Mouse (Mus musculus) embryo, embryonic 10 days (tissue): Measurements from ENCODE around the gene Zfp26.

Source experiments
- DNase-seq: peaks from one replicate; pipeline ENCODE4 v3.0.0-alpha.2; 2015; ENCODE audit warnings: low spot score

Zfp26 gene

GRCm38 (mm10) chr9:20459377-20460317 is at the start of gene Zfp26:
Gene Zfp26, minus strand, starts transcription at chr9:20460162.
- peak; percentile 83 for DNase-seq

GRCm38 (mm10) chr9:20509676-20510075 is 49.7 kb upstream of the Zfp26 start:
- DNase-seq: no peak

DNA sequence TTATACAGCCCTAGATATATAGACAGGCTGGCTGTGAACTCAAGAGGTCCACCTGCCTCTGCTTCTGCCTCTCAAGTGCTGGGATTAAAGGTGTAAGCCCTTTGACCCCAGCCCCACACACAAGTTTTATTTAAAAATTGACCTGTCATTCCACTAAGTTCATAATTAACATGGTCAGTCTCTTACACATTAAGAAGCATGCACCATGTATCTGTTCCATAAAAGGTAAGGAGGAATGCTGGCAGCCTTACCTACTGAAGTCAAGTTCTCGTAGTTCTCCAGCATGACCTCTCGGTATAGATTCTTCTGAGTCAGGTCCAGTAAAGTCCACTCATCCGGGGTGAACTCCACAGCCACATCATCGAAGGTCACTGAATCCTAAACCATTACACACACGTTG is 44.8 kb upstream of the Zfp26 start:
- DNase-seq: no peak

- peak; percentile 10 for DNase-seq
Measured at GRCm38 (mm10) chr9:20493281-20493680, 33.3 kb upstream of the Zfp26 start.

GRCm38 (mm10) chr9:20492527-20493233 is 32.7 kb upstream of the Zfp26 start, which contains the start of gene Zfp426:
Gene Zfp426, minus strand, starts transcription at chr9:20492746.
- peak; percentile 96 for DNase-seq

- no peak for DNase-seq
Measured at GRCm38 (mm10) chr9:20491858-20492526, 32.0 kb upstream of the Zfp26 start.

DNA sequence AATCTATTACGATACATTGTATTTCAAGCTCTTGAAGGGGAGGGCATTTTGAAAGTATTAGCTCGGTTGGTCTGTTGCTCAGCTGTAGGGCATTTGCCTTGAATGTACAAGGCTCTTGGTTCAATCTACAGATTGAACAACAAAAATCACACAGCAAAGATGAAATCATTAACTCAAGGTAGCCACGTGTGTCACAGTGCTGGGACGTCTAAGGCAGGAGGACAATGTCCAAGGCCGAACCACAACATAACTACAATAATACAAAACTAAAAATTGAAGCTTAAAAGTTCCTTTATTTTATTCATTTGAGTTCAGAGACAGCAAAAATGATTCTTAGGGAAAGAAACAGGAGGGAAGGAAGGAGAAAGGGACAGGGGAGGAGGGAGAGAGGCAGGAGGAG is 29.6 kb upstream of the Zfp26 start:
- no peak for DNase-seq

DNA sequence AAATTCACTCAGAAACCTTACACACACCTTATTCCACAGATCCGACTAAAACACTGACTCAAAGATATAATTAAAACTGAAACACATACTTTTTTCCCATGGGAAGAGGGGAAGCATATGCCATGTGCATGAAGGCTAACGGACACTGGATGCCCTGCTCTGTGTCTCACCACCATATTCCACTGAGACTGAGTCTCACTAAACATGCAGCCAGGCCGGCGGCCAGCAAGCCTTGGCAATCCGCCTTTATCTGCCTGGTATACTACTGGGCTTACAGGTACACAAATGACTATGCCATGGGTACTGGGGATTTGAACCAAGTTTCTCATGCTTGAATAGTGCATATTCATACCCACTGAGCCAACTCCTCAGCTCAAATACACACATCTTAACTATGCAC is 19.4 kb upstream of the Zfp26 start:
- no peak for DNase-seq

DNA sequence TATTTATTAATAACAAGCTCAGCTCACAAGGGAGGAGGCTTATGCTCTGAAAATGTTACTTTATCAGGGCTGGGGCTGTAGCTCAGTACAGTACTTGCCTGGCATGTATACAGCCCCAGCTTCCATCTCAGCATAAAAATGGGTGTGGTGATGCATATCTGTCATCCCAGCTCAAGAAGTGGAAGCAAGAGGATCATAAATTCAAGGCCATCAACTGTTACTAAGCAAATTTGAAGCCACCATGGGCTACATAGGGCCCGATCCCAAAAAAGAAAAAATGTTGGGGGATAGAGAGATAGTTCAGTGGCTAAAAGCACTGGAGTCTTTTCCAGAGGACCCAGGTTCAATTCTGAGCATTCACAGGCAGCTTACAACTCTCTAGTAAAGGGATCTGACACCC is 16.7 kb upstream of the Zfp26 start:
- DNase-seq: no peak

- peak; percentile 88 for DNase-seq
Measured at GRCm38 (mm10) chr9:20466761-20467442, 6.9 kb upstream of the Zfp26 start.

- DNase-seq: no peak
Measured at GRCm38 (mm10) chr9:20453647-20454046, 6.3 kb downstream of the Zfp26 start.

- no peak for DNase-seq
Measured at GRCm38 (mm10) chr9:20451493-20451892, 8.5 kb downstream of the Zfp26 start.

GRCm38 (mm10) chr9:20443183-20443783 is 16.7 kb downstream of the Zfp26 start:
- DNase-seq: no peak

DNA sequence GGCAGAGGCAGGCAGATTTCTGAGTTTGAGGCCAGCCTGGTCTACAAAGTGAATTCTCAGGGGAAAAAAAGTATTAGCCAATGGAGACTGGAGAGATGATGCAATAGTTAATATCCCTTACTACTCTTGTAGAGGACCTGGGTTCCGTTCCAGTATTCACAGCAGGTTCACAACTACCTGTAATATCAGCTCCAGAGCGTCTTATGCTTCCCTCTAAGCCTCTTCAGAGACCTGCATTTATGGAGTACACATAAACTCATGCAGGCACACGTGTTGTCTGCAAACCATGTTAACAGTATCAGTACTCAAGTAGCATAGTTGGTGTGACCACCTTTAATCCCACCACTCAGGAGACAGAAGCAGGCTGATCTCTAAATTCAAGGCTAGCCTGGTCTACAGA is 30.0 kb downstream of the Zfp26 start:
- DNase-seq: no peak

DNA sequence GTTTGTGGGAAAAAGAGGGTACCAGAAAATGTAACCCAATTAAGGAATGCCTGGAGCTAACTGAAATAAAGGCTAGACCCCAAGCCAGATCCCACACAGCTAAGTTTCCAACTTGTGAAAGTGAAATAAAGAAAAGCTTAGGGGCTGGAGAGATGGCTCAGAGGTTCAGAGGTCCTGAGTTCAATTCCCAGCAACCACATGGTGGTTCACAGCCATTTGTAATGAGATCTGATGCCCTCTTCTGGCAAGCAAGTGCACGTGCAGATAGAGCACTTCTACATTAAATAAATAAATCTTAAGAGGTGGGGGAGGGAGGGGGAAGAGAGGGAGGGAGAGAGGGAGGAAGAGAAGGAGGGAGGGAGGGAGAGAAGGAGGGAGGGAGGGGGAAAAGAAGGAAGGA is 48.5 kb downstream of the Zfp26 start:
- no peak for DNase-seq

DNA sequence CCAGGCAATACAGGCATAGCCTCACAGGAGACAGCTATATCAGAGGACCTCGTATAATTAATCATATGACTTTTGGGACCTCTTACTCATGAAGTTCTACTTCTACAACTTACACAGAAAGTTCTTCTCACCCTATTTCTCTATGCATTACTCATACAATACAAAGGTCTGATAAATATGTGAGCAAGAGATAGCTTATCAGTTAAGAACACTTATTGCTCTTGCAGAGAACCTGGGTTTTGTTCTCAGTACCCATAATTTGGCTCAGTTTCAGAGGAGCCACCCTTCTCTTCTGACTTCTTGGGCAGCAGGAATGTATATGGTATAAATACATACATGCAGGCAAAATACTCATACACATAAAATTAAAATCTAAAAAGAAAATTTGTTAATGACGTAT is 50.6 kb downstream of the Zfp26 start:
- no peak for DNase-seq

- no peak for DNase-seq
Measured at GRCm38 (mm10) chr9:20385343-20385703, 74.6 kb downstream of the Zfp26 start.

DNA sequence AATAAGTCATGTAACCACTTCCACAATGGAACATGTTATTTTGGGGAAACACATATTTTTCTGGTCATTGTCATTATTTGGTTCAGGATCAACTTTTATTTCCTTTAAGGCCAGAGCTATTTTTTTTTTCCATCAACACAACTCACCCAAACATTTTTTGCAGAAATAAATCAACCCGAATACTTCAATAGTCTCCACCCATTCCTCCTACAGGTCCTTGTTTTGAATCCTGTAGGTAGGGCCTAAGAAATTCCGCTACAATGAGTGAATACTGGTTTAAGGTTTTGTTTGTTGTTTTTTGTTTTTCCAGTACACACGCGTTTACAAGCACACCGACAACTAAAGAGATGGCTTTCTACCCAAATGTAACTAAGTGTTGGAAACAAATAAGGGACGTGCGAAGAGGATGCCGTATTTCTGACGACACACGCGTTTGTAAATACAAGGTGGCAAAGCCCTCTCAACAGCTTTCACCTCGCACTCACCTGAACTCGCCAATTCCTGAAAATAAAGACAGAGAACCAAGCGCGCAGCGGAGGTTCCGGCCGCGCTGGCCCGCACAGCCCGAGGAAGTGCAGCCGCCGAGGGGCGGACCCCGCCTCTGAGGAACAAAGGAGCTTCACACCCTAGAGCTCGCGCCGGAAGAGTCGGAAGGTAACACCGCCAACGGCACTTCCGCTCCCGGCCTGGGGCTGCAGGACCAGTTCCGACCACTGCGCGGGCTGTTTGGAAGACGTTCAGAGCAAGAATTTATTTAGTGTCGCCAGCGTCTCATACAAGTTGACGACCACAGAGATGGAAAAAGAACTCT is 75.2 kb downstream of the Zfp26 start, which contains the start of gene Zfp560:
Gene Zfp560, minus strand, starts transcription at position 646 of the 811 bp plus-strand sequence.
- peak; percentile 94 for DNase-seq

GRCm38 (mm10) chr9:20383659-20384058 is 76.3 kb downstream of the Zfp26 start:
- no peak for DNase-seq
